In genomic region chr3:84036866-84037265, GRCm38 (mm10) we compare ENCODE assay signal across 12 mouse cellular contexts. TPM values are rescaled to one million over a fixed set of nuclear protein-coding genes. Genes with fewer than 3 reads are reported as not detected.
DNase-seq lines count a peak whose midpoint lies in the region; ATAC-seq and TF ChIP-seq lines count a peak whose summit lies in the region.
"Had no signal": no experiment of that assay in that cellular context is flagged by ENCODE, and none has a peak within 500 bp of the region (broad histone marks: within the 10 kb centered on the region; RNA-seq: fewer than 3 reads in every experiment).

No protein-coding gene starts in this region.

- ATAC-seq in forebrain, embryonic 14.5 days: no peak
- no peak for ATAC-seq in forebrain, postnatal 0 days
- ATAC-seq in erythroid progenitor cell, adult 5-6 weeks (replicated peaks; ENCODE audit: low FRiP score, poor library complexity, severe bottlenecking): peak; percentile 46
- ATAC-seq: intestine, postnatal 0 days had no signal

- H3K9me3 ChIP-seq in forebrain, embryonic 14.5 days (replicated peaks; ENCODE audit: control insufficient read depth, low read length): no peaks in the 10 kb centered on the region
- H3K9me3 ChIP-seq in forebrain, postnatal 0 days (ENCODE audit: low read length): no peaks in the 10 kb centered on the region
- no peaks in the 10 kb centered on the region for H3K9me3 ChIP-seq in megakaryocyte, embryonic 14.5 days
- H3K9me3 ChIP-seq: heart, embryonic 12.5 days had no signal

- H3K27me3 ChIP-seq in forebrain, embryonic 14.5 days (replicated peaks; ENCODE audit: control insufficient read depth, insufficient read depth, low read length): no peaks in the 10 kb centered on the region
- H3K27me3 ChIP-seq in forebrain, postnatal 0 days (ENCODE audit: insufficient read depth, low read length): no peaks in the 10 kb centered on the region
- no peaks in the 10 kb centered on the region for H3K27me3 ChIP-seq in megakaryocyte, embryonic 14.5 days (replicated peaks)
- H3K27me3 ChIP-seq: heart, embryonic 12.5 days had no signal

- no peak overlapping the region for H3K9ac ChIP-seq in forebrain, embryonic 14.5 days (ENCODE audit: low read length)
- H3K9ac ChIP-seq in forebrain, postnatal 0 days: no peak overlapping the region
- H3K9ac ChIP-seq: heart, embryonic 12.5 days had no signal

- peak overlapping the region; percentile 90 for H3K4me2 ChIP-seq in forebrain, embryonic 14.5 days (ENCODE audit: low read length)
- H3K4me2 ChIP-seq in forebrain, postnatal 0 days (ENCODE audit: low read depth): no peak overlapping the region
- H3K4me2 ChIP-seq: heart, embryonic 12.5 days had no signal

- peaks cover 53% of the 10 kb centered on the region for H3K4me1 ChIP-seq in forebrain, embryonic 14.5 days (ENCODE audit: control insufficient read depth, insufficient read depth, low read length)
- peaks cover 32% of the 10 kb centered on the region for H3K4me1 ChIP-seq in forebrain, postnatal 0 days (ENCODE audit: insufficient read depth)
- peaks cover 83% of the 10 kb centered on the region for H3K4me1 ChIP-seq in megakaryocyte, embryonic 14.5 days

- H3K27ac ChIP-seq in forebrain, embryonic 14.5 days (ENCODE audit: low read depth, low read length): no peak overlapping the region
- no peak overlapping the region for H3K27ac ChIP-seq in forebrain, postnatal 0 days (ENCODE audit: low read depth, low read length)

- H3K36me3 ChIP-seq in forebrain, embryonic 14.5 days (ENCODE audit: control insufficient read depth, insufficient read depth, low read length): peaks cover 18% of the 10 kb centered on the region
- H3K36me3 ChIP-seq in forebrain, postnatal 0 days (ENCODE audit: insufficient read depth): no peaks in the 10 kb centered on the region
- H3K36me3 ChIP-seq in megakaryocyte, embryonic 14.5 days (replicated peaks; ENCODE audit: low read length): peaks cover 47% of the 10 kb centered on the region
- H3K36me3 ChIP-seq: heart, embryonic 12.5 days had no signal

- WGBS in forebrain, embryonic 14.5 days: 88% methylated on average over 4 of the region's 4 CpGs
- 86% methylated on average over 4 of the region's 4 CpGs for WGBS in forebrain, postnatal 0 days

- no peak for DNase-seq in forebrain, embryonic 14.5 days (ENCODE audit: low spot score)
- DNase-seq in forebrain, postnatal 0 days: no peak
- peak; percentile 62 to 70 for DNase-seq in B cell, adult 2 months
- DNase-seq in urinary bladder, postnatal 36 days (ENCODE audit: low spot score in 2 of 2): no peak
- no peak for DNase-seq in gastrocnemius, adult 8-10 months (ENCODE audit: low spot score in 2 of 2)
- no peak for DNase-seq in kidney, postnatal 4 days
- DNase-seq: lung, adult 2 months; right cerebral cortex, postnatal 25 days had no signal

- no peak for TF ChIP-seq CTCF in forebrain, postnatal 0 days (IDR thresholded peaks at IDR 0.05; ENCODE audit: low read depth)

- H3K4me3 ChIP-seq in forebrain, embryonic 14.5 days (ENCODE audit: low read depth, low read length): no peak overlapping the region
- H3K4me3 ChIP-seq in forebrain, postnatal 0 days (ENCODE audit: low read depth, low read length): no peak overlapping the region
- peak overlapping the region; percentile 88 for H3K4me3 ChIP-seq in megakaryocyte, embryonic 14.5 days (replicated peaks)
- H3K4me3 ChIP-seq: heart, embryonic 12.5 days had no signal

RNA-seq across cellular contexts. Expression of gene Tmem131l, which starts 3.1 kb away (rescaled TPM):
- polyA plus RNA-seq in forebrain, embryonic 14.5 days (2014; fragmentation: Nextera tagmentation; extraction: Ambion mirVana): 123 and 131 TPM in 2 replicates
- total RNA-seq in forebrain, postnatal 0 days (2014; rRNA removed): 59.3 and 65.0 TPM in 2 replicates
- 32.3 and 37.5 TPM in 2 replicates for polyA plus RNA-seq in forebrain, postnatal 0 days (2015; fragmentation: Nextera tagmentation; extraction: Ambion mirVana)
- 110 and 116 TPM in 2 replicates for total RNA-seq in erythroid progenitor cell, adult 5-6 weeks (2015; ENCODE audit: low replicate concordance)
- 86.8 and 99.9 TPM in 2 replicates for total RNA-seq in erythroid progenitor cell, adult 5-6 weeks (2017; ENCODE audit: low replicate concordance)
- 24.6 and 75.9 TPM in 2 replicates for polyA plus RNA-seq in megakaryocyte, embryonic 14.5 days (2012; ENCODE audit: insufficient read depth, low replicate concordance)
- 10 to 100 TPM in 3 of 4 experiments, 1 to 10 TPM in 1; 8.7 to 13.1 (median 11.6) TPM for total RNA-seq in gastrocnemius, adult 8-10 months (2022)

Comparison
In these comparisons a context has a peak if more than half of its experiments do, and no peak if none do; other contexts are left out.
1. DNase-seq: peak in B cell, adult 2 months (2 of 2); none in forebrain, embryonic 14.5 days (single experiment), forebrain, postnatal 0 days (single experiment), urinary bladder, postnatal 36 days (0 of 2), gastrocnemius, adult 8-10 months (0 of 2) and kidney, postnatal 4 days (0 of 2).